Mouse (Mus musculus): Measurements from ENCODE around the gene Slc6a19. TPM values are rescaled to one million over a fixed set of nuclear protein-coding genes. Genes with fewer than 3 reads are reported as not detected.

Slc6a19 gene
- 1.5 and 1.9 TPM in 2 replicates for polyA plus RNA-seq (2012; rRNA removed)

GRCm38 (mm10) chr13:73704694-73705325 is at the start of gene Slc6a19:
TSS of gene Slc6a19 (minus strand) at chr13:73704865.

DNA sequence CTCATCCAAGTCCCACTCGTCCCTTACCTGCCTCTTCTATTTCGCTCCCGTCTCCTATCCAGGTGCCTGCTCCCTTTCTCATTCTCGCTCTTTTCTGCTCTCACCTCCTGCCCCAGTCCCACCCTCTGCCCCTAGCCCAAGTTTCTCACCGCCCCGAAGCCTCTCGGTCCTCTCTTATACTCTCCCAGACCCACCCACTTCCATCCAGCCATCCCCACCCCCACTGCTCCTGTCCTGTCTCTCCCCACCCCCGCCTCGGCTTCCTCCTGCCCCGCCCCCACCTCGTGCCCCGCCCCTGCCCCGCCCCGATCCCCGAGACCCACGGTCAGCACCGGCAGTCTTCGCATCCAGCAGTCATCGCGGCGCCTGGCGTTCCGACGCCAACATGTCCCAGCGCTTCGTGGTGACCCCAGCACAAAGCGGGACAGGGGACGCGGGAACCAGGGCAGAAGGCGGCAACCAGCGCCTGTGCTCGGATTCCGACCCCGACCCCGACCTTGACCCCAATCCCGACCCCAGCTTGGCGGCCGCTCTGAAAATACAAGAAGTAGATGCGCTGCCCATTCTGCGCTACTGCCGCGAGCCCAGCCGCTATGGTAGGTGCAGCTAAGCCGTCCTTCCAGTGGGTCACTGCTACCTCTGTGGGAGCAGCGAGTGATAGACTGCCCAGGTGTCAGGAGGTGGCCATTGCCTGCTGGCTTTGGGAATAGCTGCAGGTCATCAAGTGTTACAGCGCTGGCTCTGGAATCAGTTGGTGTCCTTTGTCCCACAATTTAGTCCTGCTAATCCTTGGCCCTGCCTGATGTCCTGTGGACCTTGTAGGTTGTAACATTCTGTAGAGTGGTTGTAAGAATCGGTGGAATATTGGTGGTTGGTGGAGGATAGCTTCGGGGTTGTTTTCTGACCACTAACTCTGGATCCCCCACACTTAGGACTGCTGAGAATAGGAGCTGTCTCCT is 28.4 kb upstream of the Slc6a19 start, which contains the start of gene Slc12a7:
Gene Slc12a7 (plus strand): TSS at position 353 of the 959 bp plus-strand sequence.

DNA sequence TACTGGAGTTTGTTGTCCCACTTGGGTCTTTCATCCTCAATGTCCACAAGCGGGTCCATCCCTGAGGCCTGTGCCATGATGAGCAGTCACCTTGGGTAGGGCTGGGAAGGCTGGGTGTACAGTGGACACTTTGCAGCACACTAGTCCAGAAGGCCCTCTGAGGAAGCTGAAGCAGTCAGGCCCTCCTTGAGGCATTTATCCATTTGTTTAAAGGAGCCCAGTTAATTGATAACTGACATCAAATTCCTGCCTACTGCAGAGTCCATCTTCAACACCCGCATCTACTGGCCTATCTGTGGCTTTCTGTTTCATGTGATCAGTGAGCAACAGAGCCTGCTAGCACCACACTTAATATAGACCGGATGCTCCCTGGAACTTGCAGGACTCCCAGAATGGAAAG is 26.8 kb downstream of the Slc6a19 start, which contains the start of gene Slc6a18:
Gene Slc6a18 (minus strand): TSS at position 171 of the 400 bp plus-strand sequence.

Other genes starting within 250 kb of the Slc6a19 start
- gene Lpcat1, start 237.7 kb downstream of the Slc6a19 start, polyA plus RNA-seq (2012; rRNA removed), result 22.7 and 24.8 TPM in 2 replicates
- 0.02 and 0.05 TPM in 2 replicates for gene Slc6a3, start 168.1 kb downstream of the Slc6a19 start, polyA plus RNA-seq (2012; rRNA removed)
- gene Clptm1l, start 100.9 kb downstream of the Slc6a19 start, polyA plus RNA-seq (2012; rRNA removed), result 146 and 173 TPM in 2 replicates
- 2.7 and 2.9 TPM in 2 replicates for gene Tert, start 78.0 kb downstream of the Slc6a19 start, polyA plus RNA-seq (2012; rRNA removed)
- gene Slc6a18, start 26.8 kb downstream of the Slc6a19 start, polyA plus RNA-seq (2012; rRNA removed), result not detected in 2 replicates
- gene Slc12a7, start 28.2 kb upstream of the Slc6a19 start, polyA plus RNA-seq (2012; rRNA removed), result 95.5 and 121 TPM in 2 replicates
- gene Nkd2, start 142.8 kb upstream of the Slc6a19 start, polyA plus RNA-seq (2012; rRNA removed), result 14.3 and 17.2 TPM in 2 replicates
- 0.49 and 1.2 TPM in 2 replicates for gene Trip13, start 232.9 kb upstream of the Slc6a19 start, polyA plus RNA-seq (2012; rRNA removed)
- gene Brd9, start 232.9 kb upstream of the Slc6a19 start, polyA plus RNA-seq (2012; rRNA removed), result 19.6 and 20.2 TPM in 2 replicates